Mouse (Mus musculus): ENCODE data around the gene Acat2.

GRCm38 (mm10) chr17:13006984-13007383 is 46.4 kb upstream of the Acat2 start:
- TF ChIP-seq POLR2A (IDR thresholded peaks at IDR 0.05; ENCODE audit: borderline replicate concordance, insufficient read depth, low read length) = no peak
- TF ChIP-seq CTCF (IDR thresholded peaks at IDR 0.05; ENCODE audit: borderline replicate concordance, insufficient read depth, low read depth, low read length) = no peak
